Mouse (Mus musculus) midbrain, embryonic 16.5 days (tissue): Measurements from ENCODE around the gene Csnk1d. TPM values are rescaled to one million over a fixed set of nuclear protein-coding genes. Genes with fewer than 3 reads are reported as not detected.
A peak's percentile ranks its signal among the peaks of the same experiment; 100 is the strongest.

Experiments
- ATAC-seq: fragments of 200-750 bp; cut with Nextera tagmentation; 2 replicates; pipeline ENCODE4 v1.8.0; 2017; ENCODE audit warnings: moderate TSS enrichment
- H3K27ac ChIP-seq: fragments of 300-500 bp; sonication (generic); 2 replicates; pipeline ENCODE4 v1.5.1; 2014; ENCODE audit warnings: mild to moderate bottlenecking, low read length, mixed read lengths
- H3K27me3 ChIP-seq: fragments of 300-500 bp; sonication (generic); 2 replicates; pipeline ENCODE4 v1.6.1; 2014; ENCODE audit warnings: low read depth, low read length, mixed read lengths; ENCODE audit not compliant: control insufficient read depth, insufficient read depth
- H3K36me3 ChIP-seq: fragments of 300-500 bp; sonication (generic); 2 replicates; pipeline ENCODE4 v1.6.1; 2014; ENCODE audit warnings: mild to moderate bottlenecking, low read length, moderate library complexity, mixed read lengths; ENCODE audit not compliant: control insufficient read depth, insufficient read depth
- H3K4me1 ChIP-seq: fragments of 300-500 bp; sonication (generic); 2 replicates; pipeline ENCODE4 v1.6.1; 2014; ENCODE audit warnings: mild to moderate bottlenecking, low read length, mixed read lengths; ENCODE audit not compliant: control insufficient read depth, insufficient read depth
- H3K4me2 ChIP-seq: fragments of 300-500 bp; sonication (generic); 2 replicates; pipeline ENCODE4 v1.6.1; 2014; ENCODE audit warnings: mild to moderate bottlenecking, low read length, mixed read lengths
- H3K4me3 ChIP-seq: fragments of 300-500 bp; sonication (generic); 2 replicates; pipeline ENCODE4 v1.5.1; 2014; ENCODE audit warnings: low read depth, mild to moderate bottlenecking, low read length, moderate library complexity, mixed read lengths
- H3K9ac ChIP-seq: fragments of 300-500 bp; sonication (generic); 2 replicates; pipeline ENCODE4 v1.6.1; 2014; ENCODE audit warnings: low read depth, low read length, mixed read lengths
- H3K9me3 ChIP-seq: fragments of 300-500 bp; sonication (generic); replicated peaks from 2 replicates; pipeline ENCODE4 v1.6.1; 2014; ENCODE audit warnings: mild to moderate bottlenecking, low read length, mixed read lengths; ENCODE audit not compliant: control insufficient read depth, poor library complexity, severe bottlenecking
- WGBS: fragments of 180-500 bp; shearing (Covaris S2); extraction: QIAGEN DNeasy Blood & Tissue Kit; methylation state at CpG from one replicate; pipeline ENCODE4 v1.1.7; 2014; 5-methylcytosine and 5-hydroxymethylcytosine counted together
- polyA plus RNA-seq: library from polyadenylated mRNA; unstranded; fragments of >200 nt; fragmentation: Nextera tagmentation; extraction: Ambion mirVana; gene quantifications from 2 replicates; pipeline ENCODE4 v1.2.1, GENCODE M21; 2015

Csnk1d gene
- polyA plus RNA-seq, 1 experiment from 2014 or later: 153 TPM

DNA sequence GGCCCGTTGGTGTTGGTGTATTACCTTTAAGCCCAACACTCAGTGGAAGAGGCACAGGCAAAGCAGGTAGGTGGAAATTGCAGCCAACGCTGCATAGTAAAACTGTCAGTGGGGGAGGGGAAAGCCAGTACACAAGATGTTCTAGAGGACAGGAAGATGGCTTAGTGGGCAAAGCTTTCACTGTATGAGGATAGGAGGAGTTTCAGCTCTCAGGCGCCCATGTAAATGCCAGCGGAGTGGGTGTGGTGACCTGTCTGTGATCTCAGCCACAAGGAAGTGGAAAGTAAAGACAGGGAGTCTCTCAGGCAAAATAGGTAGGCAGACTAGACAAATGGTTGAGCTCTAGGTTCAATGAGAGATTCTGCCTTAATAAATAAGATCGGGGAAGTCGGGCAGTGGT is 50.2 kb downstream of the Csnk1d start:
- Histone ChIP-seq H3K4me3 (no peak overlapping the region), H3K27ac (no peak overlapping the region), H3K4me1 (no peaks in the 10 kb centered on the region), H3K36me3 (no peaks in the 10 kb centered on the region), H3K9me3 (no peaks in the 10 kb centered on the region), H3K9ac (no peak overlapping the region), H3K27me3 (no peaks in the 10 kb centered on the region), H3K4me2 (no peak overlapping the region)
- no peak for ATAC-seq
- 94% methylated on average over 6 of the region's 6 CpGs for WGBS

DNA sequence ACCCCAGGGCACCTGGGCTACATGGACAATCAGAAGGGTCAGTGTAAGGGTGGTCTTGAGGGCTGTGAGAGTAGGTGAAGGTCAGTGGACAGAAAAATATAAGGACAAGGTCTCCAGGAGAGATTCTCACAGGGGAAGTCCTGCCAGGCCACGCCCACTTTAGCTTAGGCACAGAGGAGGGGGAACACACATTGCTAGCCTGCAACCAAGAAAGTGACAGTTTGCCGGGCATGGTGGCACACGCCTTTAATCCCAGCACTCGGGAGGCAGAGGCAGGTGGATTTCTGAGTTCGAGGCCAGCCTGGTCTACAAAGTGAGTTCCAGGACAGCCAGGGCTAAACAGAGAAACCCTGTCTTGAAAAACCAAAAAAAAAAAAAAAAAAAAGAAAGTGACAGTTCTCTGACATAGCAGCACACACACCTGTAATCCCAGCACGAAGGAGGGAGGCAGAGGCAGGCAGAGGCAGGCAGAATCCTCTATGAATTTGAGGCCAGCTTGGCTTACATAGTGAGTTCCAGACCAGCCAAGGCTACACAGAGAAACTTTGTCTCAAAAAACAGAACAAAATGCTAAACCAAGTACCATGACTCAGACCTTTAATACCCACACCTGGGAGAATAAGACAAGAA is 51.3 kb downstream of the Csnk1d start:
- H3K27ac ChIP-seq: no peak overlapping the region
- no peaks in the 10 kb centered on the region for H3K27me3 ChIP-seq
- no peak overlapping the region for H3K9ac ChIP-seq
- H3K36me3 ChIP-seq: no peaks in the 10 kb centered on the region
- WGBS: 66% methylated on average over 6 of the region's 6 CpGs
- no peaks in the 10 kb centered on the region for H3K4me1 ChIP-seq
- H3K4me2 ChIP-seq: no peak overlapping the region
- no peak for ATAC-seq
- no peaks in the 10 kb centered on the region for H3K9me3 ChIP-seq
- H3K4me3 ChIP-seq: no peak overlapping the region

DNA sequence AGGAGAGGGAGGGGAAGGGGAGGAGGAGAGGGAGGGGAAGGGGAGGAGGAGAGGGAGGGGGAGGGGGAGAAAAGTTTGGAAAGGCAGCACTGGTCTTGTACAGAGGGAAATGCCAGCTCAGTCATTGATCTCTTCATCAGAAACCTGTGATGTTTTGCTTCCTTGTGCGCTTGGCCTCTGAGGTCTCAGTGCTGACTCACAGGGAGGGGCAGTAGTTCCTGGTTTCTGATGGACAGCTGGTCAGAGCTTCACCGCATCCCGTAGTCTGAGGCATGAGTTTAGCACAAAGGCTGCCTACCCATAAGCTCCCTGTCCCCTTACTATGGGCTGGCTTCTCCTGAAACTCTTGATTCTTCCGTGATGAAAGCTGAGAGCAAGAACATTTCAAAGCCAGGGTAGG is 52.3 kb downstream of the Csnk1d start:
- Histone ChIP-seq H3K27ac (no peak overlapping the region), H3K9me3 (no peaks in the 10 kb centered on the region), H3K4me2 (no peak overlapping the region), H3K27me3 (no peaks in the 10 kb centered on the region), H3K9ac (no peak overlapping the region), H3K4me3 (no peak overlapping the region), H3K4me1 (no peaks in the 10 kb centered on the region), H3K36me3 (no peaks in the 10 kb centered on the region)
- 54% methylated on average over 4 of the region's 4 CpGs for WGBS
- no peak for ATAC-seq

DNA sequence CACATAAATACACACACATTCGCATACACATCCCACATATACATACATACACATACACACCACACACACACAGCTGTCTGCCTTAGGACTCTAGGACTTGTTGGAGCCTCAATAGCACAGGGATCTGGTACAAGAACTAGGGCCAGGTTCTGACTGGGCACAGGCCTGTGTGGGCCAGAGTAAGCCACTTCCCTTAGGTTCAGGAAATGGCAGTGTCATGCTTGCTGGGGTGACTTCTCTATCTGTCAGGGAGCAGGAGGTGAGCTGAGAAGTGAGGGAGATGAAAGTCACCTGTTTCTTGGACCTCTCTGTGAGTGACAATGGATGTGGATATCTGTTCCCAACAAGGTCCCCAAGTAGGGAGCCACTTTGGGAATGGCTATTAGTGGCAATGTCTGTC is 53.2 kb downstream of the Csnk1d start:
- Histone ChIP-seq H3K27me3 (no peaks in the 10 kb centered on the region), H3K4me1 (0 out of 2 replicates have a peak, but pooled peaks cover 3% of the 10 kb centered on the region), H3K4me3 (no peak overlapping the region), H3K36me3 (no peaks in the 10 kb centered on the region), H3K4me2 (no peak overlapping the region), H3K9ac (no peak overlapping the region), H3K27ac (no peak overlapping the region), H3K9me3 (no peaks in the 10 kb centered on the region)
- 100% methylated on average over 1 of the region's 1 CpGs for WGBS
- no peak for ATAC-seq

DNA sequence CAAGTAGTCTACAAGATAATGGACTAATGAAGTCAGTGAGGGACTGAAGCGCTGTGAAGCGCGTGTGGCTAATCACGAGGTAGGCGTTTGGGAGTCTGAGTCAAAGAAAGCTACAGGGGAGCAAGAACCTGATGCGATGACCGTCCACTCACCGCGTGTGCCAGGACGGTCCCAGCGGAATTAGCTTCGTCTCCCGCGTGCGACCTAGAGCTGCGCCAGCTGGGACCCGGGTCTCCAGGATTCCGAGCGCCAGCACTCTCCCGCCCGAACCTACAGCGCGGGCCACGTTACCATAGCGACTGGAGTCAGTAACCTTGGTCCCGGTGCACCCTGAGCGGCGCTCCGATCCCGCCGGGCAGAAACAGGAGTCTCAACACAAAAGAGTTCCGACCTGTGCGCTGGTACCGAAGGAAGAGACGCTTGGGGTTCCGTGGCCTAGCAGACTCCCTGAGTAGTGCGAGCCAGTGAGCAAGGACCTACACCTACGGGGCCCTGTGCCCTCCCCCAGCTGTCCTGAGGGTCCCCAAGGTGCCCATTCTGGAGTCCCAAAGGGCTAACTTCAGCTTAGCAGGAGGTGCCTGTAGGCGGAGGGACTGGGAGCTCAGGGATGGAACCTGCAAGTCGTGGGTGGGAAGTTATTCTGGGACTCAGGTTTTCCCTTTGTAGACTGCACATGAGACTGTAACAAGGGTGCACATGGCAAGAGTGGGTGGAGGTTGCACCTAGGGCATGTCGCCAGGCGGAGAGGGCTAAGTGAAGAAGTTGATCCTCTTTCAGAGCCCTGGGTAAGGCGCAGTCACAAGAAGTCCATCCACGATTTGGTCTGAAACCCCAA is 58.3 kb downstream of the Csnk1d start, which contains the start of gene Ccdc57:
TSS of gene Ccdc57 (minus strand) at position 309 of the 835 bp plus-strand sequence.
- no peaks in the 10 kb centered on the region for H3K9me3 ChIP-seq
- peak within 1 kb of the TSS; percentile 81 for H3K9ac ChIP-seq
- H3K4me1 ChIP-seq: peaks cover 12% of the 10 kb centered on the region
- 8% methylated on average over 44 of the region's 44 CpGs for WGBS
- H3K4me3 ChIP-seq: peak within 1 kb of the TSS; percentile 80
- no peaks in the 10 kb centered on the region for H3K36me3 ChIP-seq
- H3K27ac ChIP-seq: peak within 1 kb of the TSS; percentile 68
- peak within 1 kb of the TSS; percentile 89 for H3K4me2 ChIP-seq
- peak; percentile 94 for ATAC-seq
- no peaks in the 10 kb centered on the region for H3K27me3 ChIP-seq

DNA sequence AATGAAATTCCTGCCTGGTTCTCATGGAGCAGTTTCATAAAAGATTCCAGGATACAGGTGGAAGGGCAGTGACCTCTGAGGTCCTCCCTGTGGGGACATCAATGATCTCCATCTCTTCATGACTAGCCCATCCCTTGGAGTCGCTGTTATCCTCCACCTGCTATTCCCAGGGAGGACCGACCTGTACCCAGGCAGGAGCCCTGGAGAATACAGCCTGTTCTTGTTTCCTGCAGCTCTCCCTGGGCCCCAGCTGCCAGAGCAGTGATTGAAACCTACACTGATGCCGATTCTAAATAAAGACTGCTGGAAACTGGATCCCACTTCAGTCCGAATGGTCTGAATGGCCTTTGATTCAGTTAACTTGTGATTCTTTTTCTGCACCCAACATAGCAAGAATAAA is 59.7 kb downstream of the Csnk1d start:
- Histone ChIP-seq H3K36me3 (no peaks in the 10 kb centered on the region), H3K4me3 (no peak overlapping the region), H3K27ac (no peak overlapping the region), H3K4me1 (peaks cover 12% of the 10 kb centered on the region), H3K9me3 (no peaks in the 10 kb centered on the region), H3K27me3 (no peaks in the 10 kb centered on the region), H3K4me2 (no peak overlapping the region), H3K9ac (no peak overlapping the region)
- WGBS: 94% methylated on average over 4 of the region's 4 CpGs
- ATAC-seq: no peak

DNA sequence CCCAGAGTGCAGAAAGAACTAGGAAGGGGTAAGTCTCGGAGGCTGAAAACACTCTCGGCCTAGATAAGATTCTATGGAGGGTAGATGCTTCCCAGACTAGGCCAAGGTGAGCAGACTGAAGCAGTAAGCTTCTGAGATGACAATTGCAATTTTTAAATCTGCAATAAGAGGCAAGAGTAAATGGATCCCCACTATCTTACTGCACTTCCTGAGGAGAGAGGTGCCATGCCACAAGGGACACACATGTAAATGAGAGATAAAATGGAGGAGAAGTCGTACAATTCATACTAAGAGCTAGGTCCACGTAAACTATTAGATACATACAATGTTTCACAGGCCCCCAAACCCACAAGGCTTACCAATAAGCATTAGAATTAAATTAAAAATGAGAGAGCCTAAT is 62.7 kb downstream of the Csnk1d start:
- Histone ChIP-seq H3K4me1 (peaks cover 12% of the 10 kb centered on the region), H3K36me3 (no peaks in the 10 kb centered on the region), H3K9ac (no peak overlapping the region), H3K4me3 (no peak overlapping the region), H3K4me2 (no peak overlapping the region), H3K27me3 (no peaks in the 10 kb centered on the region), H3K27ac (no peak overlapping the region), H3K9me3 (no peaks in the 10 kb centered on the region)
- no peak for ATAC-seq
- WGBS: 98% methylated on average over 4 of the region's 4 CpGs

DNA sequence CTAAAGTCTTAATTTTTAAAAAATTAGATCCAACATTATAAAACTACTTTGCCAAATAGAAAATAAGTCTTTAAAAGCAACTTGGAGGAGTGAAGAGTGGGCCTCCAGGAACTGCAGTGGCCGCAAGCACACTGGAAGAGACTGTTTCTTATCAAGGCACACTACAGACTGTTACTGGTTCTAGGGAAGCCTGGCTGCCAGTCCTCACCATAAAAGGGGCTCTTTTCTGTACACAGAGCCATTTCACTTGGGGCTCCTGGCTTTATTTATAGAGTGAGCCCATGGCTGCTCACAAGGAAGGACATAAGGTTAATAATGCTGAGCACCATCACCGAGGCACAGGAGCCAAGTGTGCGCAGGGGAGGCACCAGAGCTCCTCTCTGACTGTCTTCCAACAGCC is 68.6 kb downstream of the Csnk1d start:
- Histone ChIP-seq H3K9ac (no peak overlapping the region), H3K9me3 (no peaks in the 10 kb centered on the region), H3K4me3 (no peak overlapping the region), H3K27me3 (no peaks in the 10 kb centered on the region), H3K36me3 (peaks cover 18% of the 10 kb centered on the region), H3K4me1 (no peaks in the 10 kb centered on the region), H3K4me2 (no peak overlapping the region), H3K27ac (no peak overlapping the region)
- no peak for ATAC-seq
- 92% methylated on average over 3 of the region's 3 CpGs for WGBS

DNA sequence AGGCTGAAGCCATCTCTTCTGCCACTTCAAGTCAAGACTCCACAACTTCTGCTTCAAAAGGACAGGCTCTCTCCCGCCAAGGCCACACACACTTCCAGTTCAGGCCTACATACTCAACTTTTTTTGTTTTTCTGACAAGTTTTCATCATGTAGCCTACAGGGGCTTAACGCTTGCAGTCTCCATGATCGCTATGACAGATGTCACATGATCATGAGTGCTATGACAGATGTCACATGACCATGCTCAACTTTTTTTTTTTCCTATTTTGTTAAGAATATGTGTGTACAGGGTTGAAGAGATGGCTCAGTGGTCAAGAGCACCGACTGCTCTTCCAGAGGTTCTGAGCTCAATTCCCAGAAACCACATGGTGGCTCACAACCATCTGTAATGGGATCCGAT is 73.4 kb downstream of the Csnk1d start:
- WGBS: 98% methylated on average over 5 of the region's 5 CpGs
- Histone ChIP-seq H3K27ac (no peak overlapping the region), H3K9ac (no peak overlapping the region), H3K4me3 (no peak overlapping the region), H3K4me2 (no peak overlapping the region), H3K9me3 (no peaks in the 10 kb centered on the region), H3K27me3 (no peaks in the 10 kb centered on the region), H3K36me3 (peaks cover 25% of the 10 kb centered on the region), H3K4me1 (no peaks in the 10 kb centered on the region)
- ATAC-seq: no peak
